Mouse (Mus musculus): ENCODE measurements around the gene 4930564D02Rik.

GRCm38 (mm10) chr3:105046870-105047269, 19.8 kb upstream of the 4930564D02Rik start:
- TF ChIP-seq CTCF (conservative IDR thresholded peaks at IDR 0.05; ENCODE audit: insufficient read depth, insufficient read length, low read depth, low read length) (no peak), POLR2A (IDR thresholded peaks at IDR 0.05; ENCODE audit: low read depth, low read length) (no peak)

All from kidney, adult 2 months (tissue).